Mouse (Mus musculus) heart, postnatal 0 days (tissue): ENCODE results near the gene Xiap. TPM values are rescaled to one million over a fixed set of nuclear protein-coding genes. Genes with fewer than 3 reads are reported as not detected.

ENCODE experiments used
- ATAC-seq: fragments of 200-750 bp; cut with Nextera tagmentation; 2 replicates; pipeline ENCODE4 v1.8.0; 2017; ENCODE audit warnings: low read depth, moderate number of reproducible peaks, moderate library complexity; ENCODE audit not compliant: insufficient read depth
- DNase-seq: peaks from one replicate; pipeline ENCODE4 v3.0.0-alpha.2; 2016; ENCODE audit warnings: low spot score
- H3K27ac ChIP-seq: fragments of 300-500 bp; sonication (generic); 2 replicates; pipeline ENCODE4 v1.5.1; 2014; ENCODE audit warnings: low read depth, mild to moderate bottlenecking
- H3K27me3 ChIP-seq: fragments of 300-500 bp; sonication (generic); 2 replicates; pipeline ENCODE4 v1.6.1; 2014; ENCODE audit warnings: low read length, mixed read lengths; ENCODE audit not compliant: control insufficient read depth, insufficient read depth
- H3K36me3 ChIP-seq: fragments of 300-500 bp; sonication (generic); replicated peaks from 2 replicates; pipeline ENCODE4 v1.6.1; 2014; ENCODE audit warnings: low read length, mixed read lengths; ENCODE audit not compliant: control insufficient read depth, insufficient read depth
- H3K4me1 ChIP-seq: fragments of 300-500 bp; sonication (generic); 2 replicates; pipeline ENCODE4 v1.6.1; 2014; ENCODE audit warnings: antibody characterized with exemption; ENCODE audit not compliant: control insufficient read depth, insufficient read depth
- H3K4me2 ChIP-seq: fragments of 300-500 bp; sonication (generic); 2 replicates; pipeline ENCODE4 v1.6.1; 2014; ENCODE audit warnings: low read depth, mild to moderate bottlenecking, low read length, moderate library complexity
- H3K4me3 ChIP-seq: fragments of 300-500 bp; sonication (generic); 2 replicates; pipeline ENCODE4 v1.5.1; 2014; ENCODE audit warnings: low read depth, low read length
- H3K9ac ChIP-seq: fragments of 300-500 bp; sonication (generic); replicated peaks from 2 replicates; pipeline ENCODE4 v1.6.1; 2014; ENCODE audit warnings: low read depth, low read length, mixed read lengths
- H3K9me3 ChIP-seq: fragments of 300-500 bp; sonication (generic); replicated peaks from 2 replicates; pipeline ENCODE4 v1.6.1; 2016; ENCODE audit warnings: low read length; ENCODE audit not compliant: control insufficient read depth
- CTCF ChIP-seq: IDR thresholded peaks from 2 replicates; pipeline ENCODE4 v1.5.1; 2016; ENCODE audit warnings: antibody characterized with exemption, control low read depth, low read depth
- EP300 ChIP-seq: IDR thresholded peaks from 2 replicates; pipeline ENCODE4 v1.6.1; 2016; ENCODE audit warnings: antibody characterized with exemption, low read depth
- WGBS: fragments of 180-500 bp; shearing (Covaris S2); extraction: QIAGEN DNeasy Blood & Tissue Kit; methylation state at CpG from one replicate; pipeline ENCODE4 v1.1.7; 2014; 5-methylcytosine and 5-hydroxymethylcytosine counted together
- polyA plus RNA-seq: library from polyadenylated mRNA; unstranded; fragments of >200 nt; fragmentation: Nextera tagmentation; extraction: Ambion mirVana; gene quantifications from 2 replicates; pipeline ENCODE4 v1.2.1, GENCODE M21; 2015
- total RNA-seq: library from RNA; depleted of rRNA; stranded (reverse); fragments of >200 nt; gene quantifications from 2 replicates; pipeline ENCODE4 v1.2.3, GENCODE M21; 2014; ENCODE audit warnings: low replicate concordance

Gene Xiap
- total and polyA plus RNA-seq, 2 experiments from 2014 or later, result 8.0 to 30.6 TPM

- TF ChIP-seq EP300 (no peak), CTCF (no peak)
- ATAC-seq, result no peak
- no peak for DNase-seq
- Histone ChIP-seq H3K4me1 (no peaks in the 10 kb centered on the region), H3K36me3 (no peaks in the 10 kb centered on the region), H3K27me3 (no peaks in the 10 kb centered on the region), H3K4me2 (no peak overlapping the region), H3K9ac (no peak overlapping the region), H3K9me3 (no peaks in the 10 kb centered on the region), H3K27ac (no peak overlapping the region), H3K4me3 (no peak overlapping the region)
- 73% methylated on average over 3 of the region's 3 CpGs for WGBS
Measured at GRCm38 (mm10) chrX:42142620-42143019, 83.1 kb downstream of the Xiap start.

GRCm38 (mm10) chrX:42143991-42144390 lies 84.5 kb downstream of the Xiap start:
- DNase-seq, result no peak
- Histone ChIP-seq H3K4me3 (no peak overlapping the region), H3K27ac (no peak overlapping the region), H3K4me2 (no peak overlapping the region), H3K9me3 (no peaks in the 10 kb centered on the region), H3K36me3 (no peaks in the 10 kb centered on the region), H3K9ac (no peak overlapping the region), H3K27me3 (no peaks in the 10 kb centered on the region), H3K4me1 (peaks cover 6% of the 10 kb centered on the region; the same call in 1 of the 2 replicates)
- no peak for ATAC-seq
- 61% methylated on average over 4 of the region's 4 CpGs for WGBS
- TF ChIP-seq EP300 (no peak), CTCF (no peak)

GRCm38 (mm10) chrX:42148016-42148451 lies 88.6 kb downstream of the Xiap start:
- H3K36me3 ChIP-seq, result no peaks in the 10 kb centered on the region
- TF ChIP-seq CTCF (no peak), EP300 (no peak)
- WGBS, result 25% methylated on average over 5 of the region's 5 CpGs
- ATAC-seq, result no peak
- peak; percentile 54 for DNase-seq
- peak overlapping the region; percentile 94 for H3K27ac ChIP-seq
- peaks cover 6% of the 10 kb centered on the region; the same call in 1 of the 2 replicates for H3K4me1 ChIP-seq
- peak overlapping the region; percentile 47; the same call in 1 of the 2 replicates for H3K4me3 ChIP-seq
- no peaks in the 10 kb centered on the region for H3K9me3 ChIP-seq
- H3K9ac ChIP-seq, result no peak overlapping the region
- peak overlapping the region; percentile 62 for H3K4me2 ChIP-seq
- no peaks in the 10 kb centered on the region for H3K27me3 ChIP-seq

GRCm38 (mm10) chrX:42148788-42149556 lies 89.5 kb downstream of the Xiap start, which contains the start of gene Stag2:
TSS of gene Stag2 (plus strand) at chrX:42149317.
- peaks cover 6% of the 10 kb centered on the region; the same call in 1 of the 2 replicates for H3K4me1 ChIP-seq
- ATAC-seq (peak; percentile 81), DNase-seq (peak; percentile 87)
- no peaks in the 10 kb centered on the region for H3K27me3 ChIP-seq
- H3K4me3 ChIP-seq, result peak within 1 kb of the TSS; percentile 79
- H3K27ac ChIP-seq, result peak within 1 kb of the TSS; percentile 100
- H3K9me3 ChIP-seq, result no peaks in the 10 kb centered on the region
- TF ChIP-seq EP300 (0 out of 2 replicates have a peak, but pooled peaks have one; percentile 21), CTCF (peak; percentile 60)
- peak within 1 kb of the TSS; percentile 63 for H3K4me2 ChIP-seq
- peak within 1 kb of the TSS; percentile 99 for H3K9ac ChIP-seq
- no peaks in the 10 kb centered on the region for H3K36me3 ChIP-seq
- 11% methylated on average over 45 of the region's 76 CpGs for WGBS

GRCm38 (mm10) chrX:42149557-42150345 lies 90.3 kb downstream of the Xiap start:
- Histone ChIP-seq H3K4me3 (peak overlapping the region; percentile 79), H3K27ac (peak overlapping the region; percentile 100), H3K36me3 (no peaks in the 10 kb centered on the region), H3K9ac (peak overlapping the region; percentile 99), H3K4me2 (peak overlapping the region; percentile 63), H3K4me1 (peaks cover 6% of the 10 kb centered on the region; the same call in 1 of the 2 replicates), H3K27me3 (no peaks in the 10 kb centered on the region), H3K9me3 (no peaks in the 10 kb centered on the region)
- DNase-seq (no peak), ATAC-seq (peak; percentile 28)
- 10% methylated on average over 29 of the region's 71 CpGs for WGBS
- TF ChIP-seq CTCF (no peak), EP300 (no peak)
